Mouse (Mus musculus) brain, embryonic 14.5 days (tissue): Measurements from ENCODE around the gene Chd9.

Experiments used
- CTCF ChIP-seq: fragments of 200-500 bp; IDR thresholded peaks from 2 replicates; pipeline ENCODE4 v1.5.1; 2012; ENCODE audit warnings: inconsistent platforms, mild to moderate bottlenecking, moderate library complexity, borderline replicate concordance; ENCODE audit not compliant: insufficient read depth, insufficient read length; ENCODE audit errors: extremely low read depth
- POLR2A ChIP-seq: fragments of 200-500 bp; IDR thresholded peaks from 2 replicates; pipeline ENCODE4 v1.6.1; 2012; ENCODE audit warnings: mild to moderate bottlenecking, inconsistent platforms, borderline replicate concordance; ENCODE audit not compliant: poor library complexity, insufficient read depth, insufficient read length, severe bottlenecking; ENCODE audit errors: extremely low read depth

DNA sequence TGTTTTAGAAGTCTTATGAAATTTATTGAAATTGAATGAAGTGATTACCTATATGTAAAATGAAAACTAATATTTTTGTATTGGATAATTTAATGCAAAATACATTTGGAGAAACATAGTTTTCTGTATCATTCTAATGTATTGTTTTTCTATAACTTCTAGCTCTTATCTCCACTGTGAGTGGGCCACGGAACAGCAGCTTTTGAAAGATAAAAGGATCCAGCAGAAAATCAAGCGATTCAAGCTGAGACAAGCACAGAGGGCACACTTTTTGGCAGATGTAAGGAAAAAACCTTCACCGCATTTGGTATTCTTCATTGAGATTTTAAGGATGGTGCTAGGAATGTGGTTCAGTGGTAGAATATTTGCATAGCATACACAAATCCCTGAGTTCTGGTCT is 150.6 kb downstream of the Chd9 start:
- TF ChIP-seq CTCF (no peak), POLR2A (no peak)
